Mouse (Mus musculus) gastrocnemius, postnatal 14 days (tissue): ENCODE results near the gene Irf2bp1. TPM values are rescaled to one million over a fixed set of nuclear protein-coding genes. Genes with fewer than 3 reads are reported as not detected.

Experiments
- DNase-seq: peaks from one replicate; pipeline ENCODE4 v3.0.0; 2021; ENCODE audit warnings: mixed read lengths
- intact Hi-C: fragments of 180-260 bp; cut with DNase I; formaldehyde crosslinking; loops from one replicate; pipeline ENCODE4 v1.15.1; 2025; ENCODE audit warnings: low total_unique reads
- long read RNA-seq, 2 experiments: library from polyadenylated mRNA; stranded (forward); transcript quantifications; one replicate each; pipeline ENCODE4 v2.0.0; 2021
- total RNA-seq, 2 experiments: library from RNA; stranded (reverse); gene quantifications; 2 replicates each; pipeline ENCODE4 v1.2.3; 2021

The Irf2bp1 gene
- total RNA-seq: 10 to 100 TPM; 14.9 to 18.6 TPM
- long read RNA-seq, experiment 1, transcript Irf2bp1-201 (1 exons, 2,734 nt): major isoform, 48 of 48 reads
- long read RNA-seq, experiment 1, partial matches to known transcripts: 0 of 48 reads
- long read RNA-seq, experiment 1, other reads (novel, unspliced or antisense): 0 of 48 reads
- long read RNA-seq, experiment 2, transcript Irf2bp1-201 (1 exons, 2,734 nt): major isoform, 61 of 62 reads
- long read RNA-seq, experiment 2, partial matches to known transcripts: 0 of 62 reads
- long read RNA-seq, experiment 2, other reads (novel, unspliced or antisense): 1 of 62 reads

GRCm38 (mm10) chr7:19003902-19004630, at the start of gene Irf2bp1:
TSS of gene Irf2bp1 (plus strand) at chr7:19004044.
- DNase-seq: peak; percentile 94
- intact Hi-C loops: no loop called here

GRCm38 (mm10) chr7:18957569-18958383, 46.1 kb upstream of the Irf2bp1 start:
- intact Hi-C loops: no loop called here

GRCm38 (mm10) chr7:18958384-18958766, 45.5 kb upstream of the Irf2bp1 start:
- intact Hi-C loops: no loop called here
- DNase-seq: no peak

More at GRCm38 (mm10) chr7:18957569-18958383, 46.1 kb upstream of the Irf2bp1 start:
- peak; percentile 53 for DNase-seq

GRCm38 (mm10) chr7:18959446-18959845, 44.4 kb upstream of the Irf2bp1 start:
- intact Hi-C loops: no loop called here
- no peak for DNase-seq

- DNase-seq: no peak
- intact Hi-C loops: no loop called here
Measured at GRCm38 (mm10) chr7:18962171-18962792, 41.6 kb upstream of the Irf2bp1 start.

- intact Hi-C loops: no loop called here
- DNase-seq: no peak
Measured at GRCm38 (mm10) chr7:18962795-18963194, 41.0 kb upstream of the Irf2bp1 start.

GRCm38 (mm10) chr7:18963294-18963843, 40.5 kb upstream of the Irf2bp1 start:
- intact Hi-C loops: no loop called here
- DNase-seq: no peak

GRCm38 (mm10) chr7:18965312-18965711, 38.5 kb upstream of the Irf2bp1 start:
- no peak for DNase-seq
- intact Hi-C loops: no loop called here

- DNase-seq: no peak
- intact Hi-C loops: no loop called here
Measured at GRCm38 (mm10) chr7:18967603-18968002, 36.2 kb upstream of the Irf2bp1 start.

GRCm38 (mm10) chr7:18970956-18971355, 32.9 kb upstream of the Irf2bp1 start:
- no peak for DNase-seq
- intact Hi-C loops: no loop called here

GRCm38 (mm10) chr7:18978381-18978780, 25.5 kb upstream of the Irf2bp1 start:
- no peak for DNase-seq
- intact Hi-C loops: no loop called here

GRCm38 (mm10) chr7:18986503-18986902, 17.3 kb upstream of the Irf2bp1 start:
- no peak for DNase-seq
- intact Hi-C loops: loop anchor here (10.0 kb wide), 1 partner anchor 72 kb away; the partner anchor contains the start of gene Ccdc61

GRCm38 (mm10) chr7:18987100-18987499, 16.7 kb upstream of the Irf2bp1 start, which contains the start of gene Nanos2:
TSS of gene Nanos2 (plus strand) at chr7:18987400.
- intact Hi-C loops: loop anchor here (10.0 kb wide), 1 partner anchor 72 kb away; the partner anchor contains the start of gene Ccdc61
- no peak for DNase-seq

GRCm38 (mm10) chr7:18987747-18988146, 16.1 kb upstream of the Irf2bp1 start:
- intact Hi-C loops: loop anchor here (10.0 kb wide), 1 partner anchor 73 kb away; the partner anchor contains the start of gene Ccdc61
- DNase-seq: no peak

- intact Hi-C loops: loop anchor here (10.0 kb wide), 1 partner anchor 74 kb away; the partner anchor contains the start of gene Ccdc61
- no peak for DNase-seq
Measured at GRCm38 (mm10) chr7:18988780-18989179, 15.1 kb upstream of the Irf2bp1 start.

- no peak for DNase-seq
- intact Hi-C loops: loop anchor here (10.0 kb wide), 1 partner anchor 75 kb away; the partner anchor contains the start of gene Ccdc61
Measured at GRCm38 (mm10) chr7:18989995-18990394, 13.8 kb upstream of the Irf2bp1 start.

- DNase-seq: peak; percentile 99
- intact Hi-C loops: no loop called here
Measured at GRCm38 (mm10) chr7:18990601-18991295, 13.1 kb upstream of the Irf2bp1 start, which contains the start of gene Mypop. TSS of gene Mypop (plus strand) at chr7:18991245.

GRCm38 (mm10) chr7:18991660-18992293, 12.1 kb upstream of the Irf2bp1 start:
- intact Hi-C loops: no loop called here

More at GRCm38 (mm10) chr7:18991660-18992293, 12.1 kb upstream of the Irf2bp1 start:
- DNase-seq: no peak
